Mouse (Mus musculus) limb, embryonic 14.5 days (tissue): ENCODE data around the gene Rbfox3. TPM values are rescaled to one million over a fixed set of nuclear protein-coding genes. Genes with fewer than 3 reads are reported as not detected.

Experiments used
- ATAC-seq: fragments of 200-750 bp; cut with Nextera tagmentation; 2 replicates; pipeline ENCODE4 v1.8.0; 2017; ENCODE audit warnings: low read depth, moderate number of reproducible peaks, moderate TSS enrichment; ENCODE audit not compliant: low FRiP score
- DNase-seq: peaks from one replicate; pipeline ENCODE4 v3.0.0-alpha.2; 2015; ENCODE audit warnings: low spot score
- H3K27ac ChIP-seq: fragments of 300-500 bp; sonication (generic); replicated peaks from 2 replicates; pipeline ENCODE4 v1.5.1; 2014; ENCODE audit warnings: low read depth, mild to moderate bottlenecking, low read length, moderate library complexity, mixed read lengths
- H3K27me3 ChIP-seq: fragments of 300-500 bp; sonication (generic); 2 replicates; pipeline ENCODE4 v1.6.1; 2014; ENCODE audit warnings: low read length, mixed read lengths; ENCODE audit not compliant: control insufficient read depth, insufficient read depth
- H3K36me3 ChIP-seq: fragments of 300-500 bp; sonication (generic); 2 replicates; pipeline ENCODE4 v1.6.1; 2014; ENCODE audit warnings: mild to moderate bottlenecking, low read length, moderate library complexity, mixed read lengths; ENCODE audit not compliant: control insufficient read depth, insufficient read depth
- H3K4me1 ChIP-seq: fragments of 300-500 bp; sonication (generic); 2 replicates; pipeline ENCODE4 v1.6.1; 2014; ENCODE audit warnings: antibody characterized with exemption, low read length, mixed read lengths; ENCODE audit not compliant: control insufficient read depth, insufficient read depth
- H3K4me2 ChIP-seq: fragments of 300-500 bp; sonication (generic); replicated peaks from 2 replicates; pipeline ENCODE4 v1.6.1; 2014; ENCODE audit warnings: low read depth, mild to moderate bottlenecking, low read length, moderate library complexity; ENCODE audit not compliant: severe bottlenecking
- H3K4me3 ChIP-seq: fragments of 300-500 bp; sonication (generic); replicated peaks from 2 replicates; pipeline ENCODE4 v1.5.1; 2014; ENCODE audit warnings: low read length
- H3K9ac ChIP-seq: fragments of 300-500 bp; sonication (generic); 2 replicates; pipeline ENCODE4 v1.6.1; 2014; ENCODE audit warnings: mild to moderate bottlenecking, low read depth, low read length, moderate library complexity; ENCODE audit not compliant: severe bottlenecking
- H3K9me3 ChIP-seq: fragments of 300-500 bp; sonication (generic); 2 replicates; pipeline ENCODE4 v1.6.1; 2016; ENCODE audit warnings: low read length; ENCODE audit not compliant: control insufficient read depth
- POLR2A ChIP-seq: fragments of 200-500 bp; IDR thresholded peaks from 2 replicates; pipeline ENCODE4 v1.8.0; 2012; ENCODE audit warnings: inconsistent platforms, mild to moderate bottlenecking, moderate library complexity, borderline replicate concordance; ENCODE audit not compliant: insufficient read depth, insufficient read length; ENCODE audit errors: extremely low read depth
- WGBS: fragments of 180-500 bp; shearing (Covaris S2); extraction: QIAGEN DNeasy Blood & Tissue Kit; methylation state at CpG from one replicate; pipeline ENCODE4 v1.1.7; 2014; 5-methylcytosine and 5-hydroxymethylcytosine counted together
- polyA plus RNA-seq, 2 experiments: library from polyadenylated mRNA; depleted of rRNA in 1 of 2; stranded (reverse) in 1 of 2; unstranded in 1 of 2; fragments of >200 nt; fragmentation: Nextera tagmentation in 1 of 2; extraction: Ambion mirVana in 1 of 2; gene quantifications; 2 replicates each; pipeline versions ENCODE4 v1.2.1 to v1.2.3; 2012 to 2014

The Rbfox3 gene
- polyA plus RNA-seq, 2 experiments, result 0.43 to 0.44 TPM

DNA sequence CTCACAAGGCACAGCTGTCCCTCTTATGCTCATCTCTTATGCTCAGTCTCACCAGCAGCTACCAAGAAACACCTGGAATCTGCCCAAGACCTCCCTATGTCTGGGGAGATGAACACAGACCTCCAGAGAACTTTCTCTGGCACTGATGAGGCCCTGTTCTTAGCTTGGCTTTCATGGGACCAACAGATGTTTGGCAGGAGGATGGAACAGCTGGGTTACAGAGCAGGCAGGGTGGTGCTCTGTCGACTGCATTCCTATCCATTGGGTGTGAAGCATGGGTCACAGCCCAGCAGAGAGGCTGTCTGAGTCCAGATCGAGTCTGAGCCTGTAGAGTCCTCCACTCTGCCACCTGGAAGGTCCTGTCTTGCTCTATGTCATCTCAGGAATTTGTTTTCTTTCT lies 90.0 kb downstream of the Rbfox3 start:
- ATAC-seq, result no peak
- WGBS, result 45% methylated on average over 2 of the region's 2 CpGs
- no peaks in the 10 kb centered on the region for H3K4me1 ChIP-seq
- no peaks in the 10 kb centered on the region for H3K36me3 ChIP-seq
- H3K4me2 ChIP-seq, result no peak overlapping the region
- no peaks in the 10 kb centered on the region for H3K27me3 ChIP-seq
- DNase-seq, result peak; percentile 11
- H3K9ac ChIP-seq, result no peak overlapping the region
- no peak for TF ChIP-seq POLR2A
- no peak overlapping the region for H3K27ac ChIP-seq
- H3K4me3 ChIP-seq, result no peak overlapping the region
- no peaks in the 10 kb centered on the region for H3K9me3 ChIP-seq

DNA sequence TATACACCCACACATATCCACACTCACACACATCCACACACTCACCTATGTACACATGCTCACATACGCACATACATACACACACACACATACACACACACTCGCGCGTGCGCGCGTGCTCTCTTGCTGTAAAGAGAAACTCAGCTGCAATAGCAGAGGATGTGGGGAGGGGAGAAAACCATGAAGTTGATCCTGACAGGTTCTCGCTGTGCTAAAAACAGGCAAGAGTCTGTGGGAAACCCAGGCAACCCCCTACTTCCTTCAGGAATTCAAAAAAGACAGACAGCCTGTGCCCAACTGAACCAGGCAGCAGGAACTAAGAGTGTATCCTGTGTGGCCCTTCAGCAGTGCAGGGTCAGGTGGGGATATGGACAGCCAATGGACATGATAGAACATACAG lies 92.9 kb downstream of the Rbfox3 start:
- H3K4me1 ChIP-seq, result 0 out of 2 replicates have a peak, but pooled peaks cover 3% of the 10 kb centered on the region
- H3K9ac ChIP-seq, result no peak overlapping the region
- no peaks in the 10 kb centered on the region for H3K36me3 ChIP-seq
- H3K4me2 ChIP-seq, result no peak overlapping the region
- no peaks in the 10 kb centered on the region for H3K9me3 ChIP-seq
- 93% methylated on average over 8 of the region's 8 CpGs for WGBS
- H3K27ac ChIP-seq, result no peak overlapping the region
- TF ChIP-seq POLR2A, result no peak
- H3K27me3 ChIP-seq, result no peaks in the 10 kb centered on the region
- no peak for ATAC-seq
- DNase-seq, result no peak
- H3K4me3 ChIP-seq, result no peak overlapping the region

DNA sequence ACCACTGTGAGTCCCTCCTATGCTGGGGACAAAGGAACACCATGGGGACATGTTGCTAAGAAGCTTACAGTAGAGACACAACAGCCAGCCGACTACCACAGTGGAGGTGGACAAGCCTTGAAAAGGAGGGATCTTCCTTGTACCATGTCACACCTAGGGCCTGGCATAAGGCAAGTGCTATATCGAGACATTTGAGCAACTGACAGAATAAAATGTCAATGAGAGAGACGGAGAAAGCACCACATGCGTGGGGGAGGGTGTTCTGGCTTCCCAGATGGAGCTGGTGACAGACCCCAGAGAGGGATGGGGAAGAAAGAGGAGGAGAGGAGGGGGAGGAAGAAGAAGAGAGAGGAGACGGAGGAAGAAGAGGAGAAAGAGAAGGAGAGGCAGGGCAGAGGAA lies 96.3 kb downstream of the Rbfox3 start:
- no peak for ATAC-seq
- no peak for TF ChIP-seq POLR2A
- Histone ChIP-seq H3K27me3 (no peaks in the 10 kb centered on the region), H3K4me3 (no peak overlapping the region), H3K27ac (no peak overlapping the region), H3K4me2 (no peak overlapping the region), H3K9me3 (no peaks in the 10 kb centered on the region), H3K36me3 (no peaks in the 10 kb centered on the region), H3K9ac (no peak overlapping the region), H3K4me1 (0 out of 2 replicates have a peak, but pooled peaks cover 4% of the 10 kb centered on the region)
- DNase-seq, result no peak
- 66% methylated on average over 5 of the region's 5 CpGs for WGBS

DNA sequence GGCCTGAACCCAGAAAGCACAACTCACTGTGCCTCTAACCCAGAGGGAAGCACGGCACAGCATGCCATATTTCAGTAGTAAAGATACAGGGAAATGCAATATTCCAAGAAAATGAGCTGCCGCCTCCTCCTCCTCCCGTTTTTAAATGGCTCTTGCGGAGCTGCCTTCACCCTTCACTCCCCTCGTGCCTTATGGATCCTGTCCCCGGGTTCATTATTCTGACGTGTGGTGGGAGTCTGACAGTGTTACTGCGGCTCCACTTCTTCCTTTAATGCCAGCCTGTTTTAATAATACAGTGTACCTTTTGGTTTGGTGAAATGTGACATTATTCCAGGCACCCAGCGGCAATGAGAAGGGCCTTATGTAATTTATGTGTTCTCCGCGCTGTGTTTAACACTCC lies 97.5 kb downstream of the Rbfox3 start:
- Histone ChIP-seq H3K9ac (no peak overlapping the region), H3K27me3 (no peaks in the 10 kb centered on the region), H3K27ac (no peak overlapping the region), H3K4me2 (no peak overlapping the region), H3K9me3 (no peaks in the 10 kb centered on the region), H3K4me1 (0 out of 2 replicates have a peak, but pooled peaks cover 4% of the 10 kb centered on the region), H3K36me3 (no peaks in the 10 kb centered on the region), H3K4me3 (no peak overlapping the region)
- no peak for TF ChIP-seq POLR2A
- ATAC-seq (no peak), DNase-seq (no peak)
- 22% methylated on average over 11 of the region's 11 CpGs for WGBS

DNA sequence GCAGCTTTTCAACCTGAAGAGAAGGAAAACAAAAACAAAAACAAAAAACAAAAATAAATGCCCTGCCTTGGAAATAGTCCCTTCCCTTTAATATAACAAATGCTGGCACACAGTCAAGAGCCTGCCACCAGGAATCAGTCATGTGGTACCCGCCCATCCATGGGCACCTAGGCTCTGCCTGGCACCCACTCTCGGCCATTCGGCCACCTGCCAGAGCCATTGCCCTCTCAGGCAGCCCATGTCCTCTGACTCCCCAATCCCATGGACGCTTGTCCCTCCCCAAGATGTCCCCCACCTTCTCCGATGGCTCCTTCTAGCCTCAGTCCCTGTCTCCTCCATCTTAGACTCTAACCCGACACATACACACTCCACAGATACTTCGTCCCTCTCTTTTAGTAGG lies 100.0 kb downstream of the Rbfox3 start:
- no peak for TF ChIP-seq POLR2A
- H3K36me3 ChIP-seq, result no peaks in the 10 kb centered on the region
- DNase-seq, result no peak
- H3K4me1 ChIP-seq, result 0 out of 2 replicates have a peak, but pooled peaks cover 4% of the 10 kb centered on the region
- H3K9me3 ChIP-seq, result no peaks in the 10 kb centered on the region
- H3K27ac ChIP-seq, result no peak overlapping the region
- H3K9ac ChIP-seq, result no peak overlapping the region
- H3K4me2 ChIP-seq, result no peak overlapping the region
- 93% methylated on average over 7 of the region's 7 CpGs for WGBS
- ATAC-seq, result no peak
- no peak overlapping the region for H3K4me3 ChIP-seq
- H3K27me3 ChIP-seq, result no peaks in the 10 kb centered on the region

DNA sequence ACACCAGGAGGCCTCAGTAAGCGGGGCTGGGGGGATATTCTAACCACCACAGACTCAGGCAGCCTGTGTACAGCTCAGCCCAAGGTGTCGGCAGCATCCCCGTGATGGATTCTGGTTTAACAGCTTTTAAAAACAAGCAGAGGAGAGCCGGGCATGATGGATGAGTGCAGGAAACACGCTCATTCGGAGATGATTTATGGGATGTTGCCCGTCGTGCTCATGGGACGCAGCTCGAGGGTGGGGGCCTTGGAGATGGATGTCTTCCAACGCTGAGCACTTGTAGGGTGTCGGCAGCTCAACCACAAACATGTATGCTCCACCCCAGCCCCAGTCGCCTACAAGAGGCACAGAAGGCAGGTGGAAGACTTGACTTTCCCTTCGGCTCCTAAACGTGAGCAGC lies 103.9 kb downstream of the Rbfox3 start:
- H3K4me2 ChIP-seq, result no peak overlapping the region
- no peaks in the 10 kb centered on the region for H3K4me1 ChIP-seq
- H3K4me3 ChIP-seq, result no peak overlapping the region
- no peak for ATAC-seq
- no peaks in the 10 kb centered on the region for H3K36me3 ChIP-seq
- WGBS, result 46% methylated on average over 15 of the region's 15 CpGs
- no peak overlapping the region for H3K9ac ChIP-seq
- no peak for TF ChIP-seq POLR2A
- no peak overlapping the region for H3K27ac ChIP-seq
- H3K9me3 ChIP-seq, result no peaks in the 10 kb centered on the region
- no peaks in the 10 kb centered on the region for H3K27me3 ChIP-seq
- peak; percentile 48 for DNase-seq
